In genomic region chr4:22645616-22646015, GRCm38 (mm10) we compare ENCODE assay signal across 14 mouse cellular contexts.
DNase-seq lines count a peak whose midpoint lies in the region; ATAC-seq and TF ChIP-seq lines count a peak whose summit lies in the region.
"Had no signal": no experiment of that assay in that cellular context is flagged by ENCODE, and none has a peak within 500 bp of the region (broad histone marks: within the 10 kb centered on the region; RNA-seq: fewer than 3 reads in every experiment).

No protein-coding gene starts in this region.

- 70% methylated on average over 3 of the region's 3 CpGs for WGBS in intestine, embryonic 14.5 days
- 55% methylated on average over 3 of the region's 3 CpGs for WGBS in intestine, embryonic 16.5 days
- WGBS in midbrain, postnatal 0 days: 57% methylated on average over 3 of the region's 3 CpGs

- no peak for TF ChIP-seq RAD21 in MEL (IDR thresholded peaks at IDR 0.05; ENCODE audit: low read depth, low read length)

- no peak for TF ChIP-seq POLR2A in MEL (IDR thresholded peaks at IDR 0.05; ENCODE audit: control insufficient read depth in 1 of 2, insufficient read depth in 1 of 2, low read depth in 1 of 2, low read length in 2 of 2, poor library complexity in 1 of 2)

- ATAC-seq in intestine, embryonic 14.5 days (replicated peaks; ENCODE audit: low FRiP score, low TSS enrichment, low read depth): no peak
- no peak for ATAC-seq in intestine, embryonic 16.5 days
- ATAC-seq in midbrain, postnatal 0 days (ENCODE audit: low FRiP score): no peak
- ATAC-seq: forebrain, embryonic 13.5 days; inflammation-experienced regulatory T-cells, adult 6 months had no signal

- no peak for TF ChIP-seq EP300 in MEL (IDR thresholded peaks at IDR 0.05; ENCODE audit: low read depth in 1 of 2, low read length in 2 of 2)

- H3K4me2 ChIP-seq in intestine, embryonic 14.5 days (ENCODE audit: low read length): no peak overlapping the region
- no peak overlapping the region for H3K4me2 ChIP-seq in intestine, embryonic 16.5 days (ENCODE audit: low read depth, low read length)
- no peak overlapping the region for H3K4me2 ChIP-seq in midbrain, postnatal 0 days (ENCODE audit: low read depth, low read length, poor library complexity, severe bottlenecking)
- H3K4me2 ChIP-seq: forebrain, embryonic 13.5 days; neural tube, embryonic 12.5 days had no signal

- no peaks in the 10 kb centered on the region for H3K79me2 ChIP-seq in MEL (ENCODE audit: control insufficient read depth, insufficient read depth, low read length, poor library complexity)

- H3K9ac ChIP-seq in intestine, embryonic 14.5 days (ENCODE audit: low read length): no peak overlapping the region
- H3K9ac ChIP-seq in intestine, embryonic 16.5 days (ENCODE audit: low read depth, low read length): no peak overlapping the region
- no peak overlapping the region for H3K9ac ChIP-seq in MEL (ENCODE audit: control insufficient read depth, low read depth, low read length, poor library complexity, severe bottlenecking)
- H3K9ac ChIP-seq in midbrain, postnatal 0 days (replicated peaks; ENCODE audit: low read length, poor library complexity, severe bottlenecking): no peak overlapping the region
- H3K9ac ChIP-seq: forebrain, embryonic 13.5 days; liver, embryonic 14.5 days; neural tube, embryonic 12.5 days had no signal

- no peaks in the 10 kb centered on the region for H3K27me3 ChIP-seq in intestine, embryonic 14.5 days (replicated peaks; ENCODE audit: control insufficient read depth, insufficient read depth, low read length)
- no peaks in the 10 kb centered on the region for H3K27me3 ChIP-seq in intestine, embryonic 16.5 days (replicated peaks; ENCODE audit: control insufficient read depth, insufficient read depth, low read length)
- no peaks in the 10 kb centered on the region for H3K27me3 ChIP-seq in MEL (ENCODE audit: control insufficient read depth in 1 of 2, insufficient read depth in 2 of 2, low read length in 2 of 2)
- H3K27me3 ChIP-seq in midbrain, postnatal 0 days (ENCODE audit: insufficient read depth, low read length): no peaks in the 10 kb centered on the region
- H3K27me3 ChIP-seq: forebrain, embryonic 13.5 days; neural tube, embryonic 12.5 days had no signal

- DNase-seq in intestine, embryonic 14.5 days (ENCODE audit: low spot score): peak; percentile 61
- peak; percentile 17 for DNase-seq in MEL (ENCODE audit: low read depth, low spot score)
- DNase-seq in embryo, embryonic 11 days: peak; percentile 66
- DNase-seq in mesoderm, embryonic 11.5 days (ENCODE audit: low read depth, low spot score): peak; percentile 65
- no peak for DNase-seq in spleen, postnatal 4 days (ENCODE audit: low spot score in 2 of 2)
- DNase-seq in midbrain, postnatal 0 days (ENCODE audit: low spot score): no peak
- DNase-seq: right cerebral cortex, adult 18-20 months; thymus, postnatal 25 days had no signal

- no peak overlapping the region for H3K4me3 ChIP-seq in intestine, embryonic 14.5 days (ENCODE audit: low read depth, low read length)
- no peak overlapping the region for H3K4me3 ChIP-seq in intestine, embryonic 16.5 days (ENCODE audit: low read length)
- H3K4me3 ChIP-seq in MEL (ENCODE audit: control insufficient read depth in 1 of 2, insufficient read depth in 1 of 2, low read depth in 2 of 2, low read length in 2 of 2): no peak overlapping the region
- no peak overlapping the region for H3K4me3 ChIP-seq in midbrain, postnatal 0 days (ENCODE audit: low read depth, low read length)
- H3K4me3 ChIP-seq: forebrain, embryonic 13.5 days; heart, embryonic 10.5 days; neural tube, embryonic 12.5 days had no signal

- H3K27ac ChIP-seq in intestine, embryonic 14.5 days (ENCODE audit: low read depth): no peak overlapping the region
- no peak overlapping the region for H3K27ac ChIP-seq in intestine, embryonic 16.5 days (ENCODE audit: low read length)
- H3K27ac ChIP-seq in MEL (ENCODE audit: control insufficient read depth, low read depth, low read length): no peak overlapping the region
- no peak overlapping the region for H3K27ac ChIP-seq in midbrain, postnatal 0 days (ENCODE audit: low read depth, low read length)
- H3K27ac ChIP-seq: forebrain, embryonic 13.5 days; heart, embryonic 10.5 days; liver, embryonic 14.5 days; neural tube, embryonic 12.5 days had no signal

- no peak for TF ChIP-seq CTCF in MEL (IDR thresholded peaks at IDR 0.05 in 2 of 3, conservative IDR thresholded peaks at IDR 0.05 in 1 of 3; ENCODE audit: control insufficient read depth in 1 of 3, insufficient read depth in 1 of 3, low read depth in 2 of 3, low read length in 3 of 3, poor library complexity in 1 of 3, severe bottlenecking in 1 of 3)
- no peak for TF ChIP-seq CTCF in midbrain, postnatal 0 days (IDR thresholded peaks at IDR 0.05)

- H3K36me3 ChIP-seq in intestine, embryonic 14.5 days (ENCODE audit: control insufficient read depth, insufficient read depth, low read length): no peaks in the 10 kb centered on the region
- H3K36me3 ChIP-seq in intestine, embryonic 16.5 days (ENCODE audit: control insufficient read depth, insufficient read depth, low read length): no peaks in the 10 kb centered on the region
- no peaks in the 10 kb centered on the region for H3K36me3 ChIP-seq in MEL (ENCODE audit: control insufficient read depth in 1 of 2, insufficient read depth in 2 of 2, low read length in 2 of 2)
- H3K36me3 ChIP-seq in midbrain, postnatal 0 days (ENCODE audit: insufficient read depth, low read length): no peaks in the 10 kb centered on the region
- H3K36me3 ChIP-seq: heart, embryonic 10.5 days; neural tube, embryonic 12.5 days had no signal

- H3K4me1 ChIP-seq in intestine, embryonic 14.5 days (replicated peaks; ENCODE audit: control insufficient read depth, insufficient read depth, low read length): no peaks in the 10 kb centered on the region
- no peaks in the 10 kb centered on the region for H3K4me1 ChIP-seq in intestine, embryonic 16.5 days (ENCODE audit: control insufficient read depth, insufficient read depth, low read length)
- H3K4me1 ChIP-seq in MEL (ENCODE audit: control insufficient read depth in 1 of 2, insufficient read depth in 2 of 2, low read length in 2 of 2): no peaks in the 10 kb centered on the region
- H3K4me1 ChIP-seq in midbrain, postnatal 0 days (ENCODE audit: insufficient read depth, low read length): no peaks in the 10 kb centered on the region
- H3K4me1 ChIP-seq: forebrain, embryonic 13.5 days; heart, embryonic 10.5 days; neural tube, embryonic 12.5 days had no signal

- H3K9me3 ChIP-seq in intestine, embryonic 14.5 days (ENCODE audit: control insufficient read depth, low read length): no peaks in the 10 kb centered on the region
- H3K9me3 ChIP-seq in intestine, embryonic 16.5 days (ENCODE audit: control insufficient read depth, low read length): no peaks in the 10 kb centered on the region
- no peaks in the 10 kb centered on the region for H3K9me3 ChIP-seq in MEL (replicated peaks; ENCODE audit: insufficient read depth, low read length)
- H3K9me3 ChIP-seq in midbrain, postnatal 0 days (ENCODE audit: low read length): no peaks in the 10 kb centered on the region
- H3K9me3 ChIP-seq: forebrain, embryonic 13.5 days; heart, embryonic 10.5 days; neural tube, embryonic 12.5 days had no signal

TF ChIP-seq in MEL, 35 proteins besides CTCF, POLR2A, EP300 and RAD21:
- TF ChIP-seq USF1 (IDR thresholded peaks at IDR 0.05; ENCODE audit: low read depth, low read length) (no peak), UBTF (IDR thresholded peaks at IDR 0.05; ENCODE audit: borderline replicate concordance, insufficient read depth, low read depth, low read length) (no peak), ETS1 (IDR thresholded peaks at IDR 0.05; ENCODE audit: low read depth, low read length) (no peak), TCF12 (IDR thresholded peaks at IDR 0.05; ENCODE audit: low read depth, low read length) (no peak), ZMIZ1 (IDR thresholded peaks at IDR 0.05; ENCODE audit: low read depth, low read length) (no peak), ZNF384 (IDR thresholded peaks at IDR 0.05; ENCODE audit: low read depth, low read length) (no peak), GATA1 (IDR thresholded peaks at IDR 0.05; ENCODE audit: low read depth, low read length) (no peak), MYB (IDR thresholded peaks at IDR 0.05; ENCODE audit: low read depth, low read length) (no peak), SIN3A (IDR thresholded peaks at IDR 0.05; ENCODE audit: low read length) (no peak), GABPA (IDR thresholded peaks at IDR 0.05; ENCODE audit: low read depth, low read length) (no peak)

Comparison
In these comparisons a context has a peak if more than half of its experiments do, and no peak if none do; other contexts are left out.
1. DNase-seq: peak in intestine, embryonic 14.5 days (single experiment), MEL (single experiment), embryo, embryonic 11 days (single experiment) and mesoderm, embryonic 11.5 days (single experiment); none in spleen, postnatal 4 days (0 of 2) and midbrain, postnatal 0 days (single experiment).